Mouse (Mus musculus) 3134 (cell line): Measurements from ENCODE around the gene Vax1.

Experiments
- DNase-seq: peaks from one replicate; pipeline ENCODE4 v3.0.0-alpha.2; 2011; ENCODE audit warnings: low spot score; ENCODE audit not compliant: insufficient read length; ENCODE audit errors: extremely low read depth

Gene Vax1

GRCm38 (mm10) chr19:59169936-59170765 is at the start of gene Vax1:
Vax1 (minus strand) TSS chr19:59170056.
- no peak for DNase-seq

DNA sequence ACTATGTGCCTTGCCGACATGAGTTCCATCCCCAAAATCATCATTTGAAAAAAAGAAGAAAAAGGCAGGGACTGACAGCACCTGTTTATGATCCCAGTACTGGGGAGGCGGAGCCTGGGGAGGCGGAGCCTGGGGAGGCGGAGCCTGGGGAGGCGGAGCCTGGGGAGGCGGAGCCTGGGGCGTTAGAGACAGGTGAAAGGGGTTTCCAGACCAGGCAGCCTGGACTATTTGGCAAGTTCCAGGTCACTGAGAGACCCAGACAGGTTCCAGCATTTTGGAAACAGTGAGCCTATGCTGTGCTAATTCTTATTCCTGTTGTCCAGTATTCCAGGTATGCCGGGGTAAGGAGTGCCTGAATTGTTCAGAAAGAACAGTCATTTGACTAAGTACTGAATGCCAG is 49.1 kb upstream of the Vax1 start, which contains the start of gene Kcnk18:
Kcnk18 (plus strand) TSS at position 224 of the 400 bp plus-strand sequence.
- no peak for DNase-seq

- no peak for DNase-seq
These were observed 47.0 kb upstream of the Vax1 start for GRCm38 (mm10) chr19:59216891-59217290.

DNA sequence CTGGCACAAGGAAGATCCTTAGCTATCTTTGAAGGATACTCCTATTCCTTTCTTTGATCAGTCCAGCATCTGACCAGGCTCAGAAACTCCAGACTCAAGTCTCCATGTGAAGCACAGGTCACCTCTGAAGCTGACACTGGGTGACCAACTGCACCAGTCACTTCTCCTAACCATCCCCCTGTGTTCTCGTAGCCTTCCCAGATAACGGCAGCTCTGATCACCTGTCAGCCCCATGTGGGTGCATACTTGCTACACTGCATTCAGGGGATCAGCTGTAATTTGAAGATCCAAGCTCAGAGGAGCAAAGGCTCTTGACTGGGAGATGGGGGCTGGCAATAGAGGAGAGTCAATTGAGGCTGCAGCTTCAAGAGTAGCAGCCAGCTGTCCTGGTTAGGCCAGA is 39.1 kb upstream of the Vax1 start:
- DNase-seq = no peak

DNA sequence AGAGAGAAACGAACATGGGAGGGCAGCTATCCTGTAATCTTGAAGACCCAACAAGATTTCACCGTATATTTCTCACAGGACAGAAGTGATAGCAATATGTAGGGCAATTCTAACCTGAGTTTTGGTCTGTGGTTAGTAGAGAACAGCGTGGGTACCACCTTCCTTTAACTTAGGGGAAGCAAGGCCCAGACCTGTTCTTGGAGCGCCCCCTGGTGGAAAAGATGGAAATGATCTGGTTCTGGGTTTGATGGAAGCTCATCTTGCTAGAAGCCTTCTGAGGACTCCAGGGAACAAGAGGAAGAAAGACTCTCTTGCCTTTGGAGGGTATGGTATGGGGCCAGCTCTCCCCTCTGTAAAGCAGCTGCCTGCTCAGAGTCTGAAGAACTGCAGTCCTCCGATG is 38.6 kb upstream of the Vax1 start:
- DNase-seq = no peak

DNA sequence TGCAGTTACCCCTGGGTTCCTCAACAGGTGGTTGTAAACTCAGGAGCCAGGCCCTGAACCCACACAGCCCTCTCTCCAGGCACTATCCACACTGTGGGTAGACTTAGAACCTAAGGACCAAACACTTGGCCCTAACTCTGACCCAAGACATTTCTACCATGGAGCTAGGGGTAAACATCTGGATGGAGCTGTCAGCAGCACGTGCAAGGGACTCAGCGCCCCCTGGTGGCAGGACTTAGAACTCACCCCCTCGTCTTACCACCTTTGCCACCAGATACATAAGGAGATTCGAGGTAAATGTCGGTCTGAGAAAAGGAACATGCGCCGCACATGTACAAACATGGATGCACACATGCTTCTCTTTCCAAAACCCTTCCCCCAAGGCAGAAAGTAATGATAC is 28.3 kb upstream of the Vax1 start:
- no peak for DNase-seq

GRCm38 (mm10) chr19:59196111-59196666 is 26.3 kb upstream of the Vax1 start:
- no peak for DNase-seq

- no peak for DNase-seq
These were observed 25.4 kb upstream of the Vax1 start for GRCm38 (mm10) chr19:59195181-59195770.

- DNase-seq = no peak
These were observed 24.3 kb upstream of the Vax1 start for GRCm38 (mm10) chr19:59193986-59194820.

- no peak for DNase-seq
These were observed 23.6 kb upstream of the Vax1 start for GRCm38 (mm10) chr19:59193456-59193855.

DNA sequence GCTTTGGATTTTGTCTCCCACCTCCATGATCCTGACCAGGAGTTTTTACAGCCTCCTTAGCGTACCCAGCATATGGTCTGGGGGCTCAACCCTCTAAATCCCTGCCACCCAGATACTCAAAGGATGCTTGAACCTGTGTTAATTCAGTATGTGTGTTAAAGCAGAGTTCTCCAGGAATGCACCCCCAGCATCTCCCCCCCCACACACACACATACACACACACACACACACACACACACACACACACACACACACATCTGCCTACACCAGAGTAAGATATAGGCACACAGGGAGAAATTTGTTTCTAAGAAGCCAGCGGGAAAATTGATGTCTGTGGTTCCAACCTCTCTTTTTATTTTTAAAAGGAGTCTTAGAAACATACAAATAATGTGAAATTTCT is 22.6 kb upstream of the Vax1 start:
- DNase-seq = no peak

DNA sequence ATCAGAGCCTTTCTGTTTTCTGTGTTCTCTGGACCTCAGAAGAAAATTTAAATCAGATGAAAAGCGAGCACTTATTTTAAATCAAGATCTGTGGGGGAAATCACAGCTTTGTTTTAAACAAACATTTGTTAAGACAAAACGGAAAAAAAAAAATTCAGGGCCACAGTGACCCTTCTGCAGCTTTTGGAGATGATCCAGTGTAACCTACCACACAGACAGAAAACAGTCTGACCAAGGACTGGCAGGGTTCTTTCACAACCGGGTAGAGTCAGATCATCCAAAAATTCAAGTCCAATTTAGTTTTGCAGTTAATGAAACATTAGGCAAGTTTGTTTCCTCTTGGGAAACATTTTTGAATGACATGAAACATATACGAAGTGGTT is 21.3 kb upstream of the Vax1 start:
- no peak for DNase-seq

GRCm38 (mm10) chr19:59190431-59191122 is 20.7 kb upstream of the Vax1 start:
- DNase-seq = no peak

DNA sequence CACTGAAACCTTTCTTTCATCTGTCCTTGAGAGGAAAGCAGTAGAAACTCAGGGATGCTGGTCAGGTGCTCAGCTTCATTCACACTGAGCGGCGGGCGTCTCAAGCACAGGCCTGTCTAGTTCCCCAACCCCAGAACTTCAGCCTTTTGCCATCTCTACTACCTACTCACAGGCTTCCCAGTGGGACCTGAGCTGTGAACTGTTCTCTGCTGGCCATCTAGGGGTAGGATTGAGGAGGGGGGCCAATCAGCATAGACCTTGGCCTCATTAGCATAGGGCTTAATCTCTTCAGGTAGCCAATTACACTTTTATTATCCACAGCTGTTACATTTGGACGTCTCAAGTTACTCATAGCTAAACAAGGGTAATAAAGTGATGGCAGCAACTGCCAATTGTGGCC is 19.1 kb upstream of the Vax1 start:
- DNase-seq = no peak

GRCm38 (mm10) chr19:59184000-59184399 is 14.1 kb upstream of the Vax1 start:
- DNase-seq = no peak

DNA sequence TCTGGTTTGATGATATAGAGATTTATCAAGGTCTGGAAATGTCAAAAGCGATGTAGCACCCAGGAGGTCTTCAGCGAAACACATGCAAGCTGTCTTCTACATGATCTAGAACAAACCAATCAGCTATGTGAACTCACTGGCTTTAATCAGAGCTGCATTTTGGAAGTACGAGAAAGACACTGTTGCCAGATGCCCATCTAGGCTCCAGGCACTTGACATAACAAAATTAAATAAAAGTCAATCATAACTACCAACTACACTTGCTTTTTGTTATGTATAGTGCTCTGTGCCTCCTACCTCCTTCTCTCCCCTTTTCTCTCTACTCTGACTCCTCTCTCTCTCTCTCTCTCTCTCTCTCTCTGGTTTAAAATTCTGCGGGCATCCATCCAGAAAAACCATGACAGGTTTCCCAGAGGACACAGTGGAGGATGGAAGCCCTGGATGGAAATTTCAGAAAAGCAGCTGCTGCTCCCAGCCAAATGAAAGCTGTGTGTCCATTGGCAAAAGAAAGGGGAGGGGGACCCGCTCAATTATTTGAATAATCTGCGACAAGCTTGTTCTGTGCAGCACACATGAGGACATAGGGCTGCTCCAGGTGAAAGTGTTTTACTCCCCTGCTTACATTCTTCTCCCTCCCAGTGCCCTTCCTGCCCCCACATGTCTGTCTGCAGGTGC is 3.6 kb upstream of the Vax1 start:
- DNase-seq = no peak

DNA sequence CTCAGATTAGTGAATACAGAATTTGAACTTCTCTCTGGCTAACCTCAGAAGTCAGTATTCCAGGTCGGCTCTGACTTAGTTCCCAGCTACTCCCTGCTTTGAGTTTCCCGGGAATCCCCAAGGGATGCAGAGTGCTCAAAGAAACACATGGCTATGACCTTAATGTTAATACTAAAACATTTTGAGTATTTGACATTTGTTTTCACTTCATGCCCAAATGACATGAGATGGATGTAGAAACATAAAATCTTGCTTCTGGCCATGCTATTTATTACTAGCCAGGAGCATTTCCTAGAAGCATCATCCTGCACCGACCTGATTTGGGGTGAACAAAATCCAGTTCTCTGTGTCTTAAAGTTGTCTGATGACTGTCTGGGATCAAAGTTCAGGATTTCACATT is 2.9 kb upstream of the Vax1 start:
- DNase-seq = no peak

- no peak for DNase-seq
These were observed 2.0 kb upstream of the Vax1 start for GRCm38 (mm10) chr19:59171871-59172245.

DNA sequence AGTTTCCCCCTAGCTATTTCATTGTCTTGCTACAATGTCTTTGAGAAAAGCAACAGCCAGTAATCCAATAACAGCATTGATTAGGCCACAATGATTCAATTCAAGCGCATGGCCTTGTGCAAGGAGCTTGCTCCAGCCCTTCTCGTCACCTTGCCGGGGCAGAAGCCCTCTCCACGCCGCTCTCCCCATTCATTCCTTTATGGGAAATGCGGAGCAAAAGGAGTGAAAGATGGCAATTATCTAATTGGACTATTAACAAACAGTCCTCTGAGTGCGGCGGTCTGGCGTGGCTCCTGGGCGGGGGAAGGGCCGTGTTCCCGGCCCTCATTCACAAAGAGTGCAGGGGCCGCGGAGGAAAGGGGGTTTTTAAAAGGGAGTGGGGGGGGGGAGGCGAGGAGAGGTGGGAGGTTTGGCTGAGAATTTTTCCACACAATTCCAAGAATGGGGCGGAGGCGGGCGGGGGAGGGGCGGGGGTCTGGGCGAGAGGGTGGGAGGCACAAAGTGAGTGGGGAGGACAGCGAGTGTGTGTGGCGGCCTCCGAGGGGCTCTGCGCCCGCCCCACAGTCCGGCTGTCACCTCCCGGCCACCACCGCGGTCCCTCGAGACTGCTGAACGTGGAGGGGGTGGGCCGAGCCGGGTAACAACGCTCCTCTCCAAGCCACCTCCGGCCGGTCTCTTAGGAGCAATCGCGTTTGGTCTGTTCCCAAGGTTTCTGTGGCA is 1.5 kb upstream of the Vax1 start:
- no peak for DNase-seq

GRCm38 (mm10) chr19:59170766-59171095 is 875 bp upstream of the Vax1 start:
- no peak for DNase-seq
